8 mouse cellular contexts compared by ENCODE assay signal in the genomic region with DNA sequence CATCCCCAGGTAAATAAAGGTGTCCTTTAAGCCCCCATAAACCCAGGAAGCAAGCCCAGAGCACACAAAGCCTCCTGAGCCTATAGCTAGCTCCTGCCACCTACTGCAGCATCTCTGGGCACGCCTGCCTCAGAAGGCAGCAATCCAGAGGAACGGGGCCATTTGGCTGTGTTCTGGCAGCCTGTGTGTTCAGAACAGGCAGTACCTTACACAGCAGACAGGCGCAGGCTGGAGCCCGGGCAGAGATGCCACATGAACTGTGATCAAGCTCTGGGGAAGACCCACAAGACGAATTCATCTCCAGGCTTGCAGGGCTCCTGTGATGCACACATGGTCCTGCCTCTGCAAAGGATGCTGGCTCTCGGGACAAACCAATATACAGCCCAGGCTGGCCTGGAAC. TPM values are rescaled to one million over a fixed set of nuclear protein-coding genes. Genes with fewer than 3 reads are reported as not detected.
A peak's percentile ranks its signal among the peaks of the same experiment; 100 is the strongest.
DNase-seq lines count a peak whose midpoint lies in the region; ATAC-seq lines count a peak whose summit lies in the region.

No protein-coding gene starts in this region.

- DNase-seq in left cerebral cortex, adult 18-20 months (ENCODE audit: low spot score in 2 of 2): peak; percentile 66 to 77
- no peak for DNase-seq in left cerebral cortex, postnatal 4 days
- peak; percentile 66 to 68 for DNase-seq in cerebellum, postnatal 36 days
- DNase-seq in layer of hippocampus, postnatal 10 days (ENCODE audit: low spot score in 2 of 2): peak; percentile 69 to 76
- DNase-seq in right cerebral cortex, postnatal 10 days (ENCODE audit: low spot score in 2 of 2): peak; percentile 71 to 72
- no peak for DNase-seq in kidney, adult 11 months
- no peak for DNase-seq in adrenal gland, adult 2 months

- no peak for ATAC-seq in erythroid progenitor cell, adult 5-6 weeks (replicated peaks; ENCODE audit: low FRiP score, poor library complexity, severe bottlenecking)

- intact Hi-C loops in left cerebral cortex, postnatal 4 days (cut with DNase I): no loop called here

RNA-seq across cellular contexts. Expression of a gene that starts 15.0 kb away (rescaled TPM):
- 10 to 100 TPM; 28.7 to 28.8 TPM for total RNA-seq in left cerebral cortex, adult 18-20 months (2021)
- 10 to 100 TPM; 34.6 to 35.8 TPM for total RNA-seq in left cerebral cortex, postnatal 4 days (2021)
- total RNA-seq in layer of hippocampus, postnatal 10 days (2021): 10 to 100 TPM; 38.5 to 40.1 TPM
- 10 to 100 TPM in 1 of 2 experiments, 1 to 10 TPM in 1; 9.6 to 11.4 TPM for total RNA-seq in adrenal gland, adult 2 months (2021)
- polyA plus RNA-seq in adrenal gland, adult 2 months (2012; rRNA removed): 42.3 and 44.3 TPM in 2 replicates
- 0.42 and 4.0 TPM in 2 replicates for total RNA-seq in erythroid progenitor cell, adult 5-6 weeks (2015; ENCODE audit: low replicate concordance)
- 2.4 and 2.7 TPM in 2 replicates for total RNA-seq in erythroid progenitor cell, adult 5-6 weeks (2017; ENCODE audit: low replicate concordance)

RNA-seq across cellular contexts. Expression of a gene that starts 26.3 kb away (rescaled TPM):
- total RNA-seq in left cerebral cortex, adult 18-20 months (2021): 1,000 to 10,000 TPM; 2,346 to 2,379 TPM
- 1,000 to 10,000 TPM; 5,289 to 5,459 TPM for total RNA-seq in left cerebral cortex, postnatal 4 days (2021)
- 1,000 to 10,000 TPM; 4,137 to 4,167 TPM for total RNA-seq in layer of hippocampus, postnatal 10 days (2021)
- total RNA-seq in adrenal gland, adult 2 months (2021): 1,000 to 10,000 TPM; 3,681 to 3,786 TPM
- 3,805 and 4,221 TPM in 2 replicates for polyA plus RNA-seq in adrenal gland, adult 2 months (2012; rRNA removed)
- 4,902 and 5,552 TPM in 2 replicates for total RNA-seq in erythroid progenitor cell, adult 5-6 weeks (2015; ENCODE audit: low replicate concordance)
- 1,509 and 1,723 TPM in 2 replicates for total RNA-seq in erythroid progenitor cell, adult 5-6 weeks (2017; ENCODE audit: low replicate concordance)

Comparison
In these comparisons a context has a peak if more than half of its experiments do, and no peak if none do; other contexts are left out.
1. DNase-seq: peak in left cerebral cortex, adult 18-20 months (2 of 2), cerebellum, postnatal 36 days (2 of 2), layer of hippocampus, postnatal 10 days (2 of 2) and right cerebral cortex, postnatal 10 days (2 of 2); none in left cerebral cortex, postnatal 4 days (single experiment), kidney, adult 11 months (single experiment) and adrenal gland, adult 2 months (single experiment).